ENCODE assay signal across 14 mouse cellular contexts in the genomic region with DNA sequence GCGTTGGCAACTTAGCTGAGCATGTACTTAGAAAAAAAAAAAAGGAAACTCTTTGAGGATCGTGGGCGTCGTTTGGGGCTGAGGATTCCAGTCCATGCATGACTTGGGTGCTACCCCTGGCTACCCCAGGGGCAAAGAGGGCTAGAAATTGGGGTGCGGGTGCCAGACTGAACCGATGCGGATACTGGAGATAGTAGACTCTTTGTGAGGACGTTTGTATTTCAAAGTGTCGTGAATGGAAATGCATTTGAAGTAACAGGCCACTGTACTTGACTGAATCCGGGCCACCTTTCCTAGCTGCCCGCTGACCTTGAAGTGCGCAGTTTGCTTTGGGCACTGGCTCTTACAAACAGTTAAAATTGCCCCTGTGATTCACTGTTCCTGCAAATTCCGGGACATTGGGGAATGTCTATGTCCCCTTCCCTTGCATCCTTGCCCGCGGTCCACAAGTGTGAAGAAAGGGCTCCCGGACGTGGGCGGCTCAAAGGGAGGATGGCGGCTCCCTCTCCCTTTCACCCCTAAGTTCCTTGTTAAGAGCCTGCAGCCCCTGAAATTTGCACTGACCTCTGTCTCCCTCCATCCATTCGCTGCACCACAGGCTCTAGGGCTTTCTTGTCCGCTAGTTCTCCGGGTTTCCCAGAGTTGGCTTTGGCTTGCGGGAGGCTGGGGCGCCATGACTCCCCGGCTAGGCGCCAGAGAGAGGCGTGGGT. TPM values are rescaled to one million over a fixed set of nuclear protein-coding genes. Genes with fewer than 3 reads are reported as not detected.
DNase-seq lines count a peak whose midpoint lies in the region; ATAC-seq lines count a peak whose summit lies in the region.
"Had no signal": no experiment of that assay in that cellular context is flagged by ENCODE, and none has a peak within 500 bp of the region (broad histone marks: within the 10 kb centered on the region; RNA-seq: fewer than 3 reads in every experiment).

No protein-coding gene starts in this region.

- DNase-seq in heart, embryonic 10.5 days (ENCODE audit: low spot score): peak; percentile 71
- no peak for DNase-seq in heart, postnatal 14 days
- peak; percentile 52 for DNase-seq in neural tube, embryonic 11.5 days (ENCODE audit: low spot score)
- no peak for DNase-seq in neural tube, embryonic 10.5 days (ENCODE audit: extremely low spot score, low spot score)
- peak; percentile 74 for DNase-seq in limb, embryonic 10.5 days (ENCODE audit: low spot score)
- no peak for DNase-seq in urinary bladder, postnatal 25 days (ENCODE audit: low spot score)
- DNase-seq: cerebellum, adult 8-10 months had no signal

- H3K27ac ChIP-seq in heart, embryonic 10.5 days: no peak overlapping the region
- peak overlapping the region; percentile 11; the same call in 1 of the 2 replicates for H3K27ac ChIP-seq in neural tube, embryonic 11.5 days (ENCODE audit: low read depth, low read length)
- H3K27ac ChIP-seq in limb, embryonic 10.5 days: peak overlapping the region; percentile 99
- H3K27ac ChIP-seq: heart, embryonic 13.5 days; hindbrain, embryonic 15.5 days had no signal

- intact Hi-C loops in heart, postnatal 14 days (cut with DNase I): no loop called here

- peak overlapping the region; percentile 38 for H3K4me2 ChIP-seq in neural tube, embryonic 11.5 days (ENCODE audit: low read depth)
- H3K4me2 ChIP-seq: heart, embryonic 13.5 days; hindbrain, embryonic 15.5 days had no signal

- peaks cover 23% of the 10 kb centered on the region; the same call in 1 of the 2 replicates for H3K4me1 ChIP-seq in heart, embryonic 10.5 days
- H3K4me1 ChIP-seq in neural tube, embryonic 11.5 days (ENCODE audit: control insufficient read depth, insufficient read depth, low read length): 0 out of 2 replicates have a peak, but pooled peaks cover 3% of the 10 kb centered on the region
- peaks cover 52% of the 10 kb centered on the region for H3K4me1 ChIP-seq in limb, embryonic 10.5 days

- no peak for ATAC-seq in neural tube, embryonic 11.5 days (ENCODE audit: insufficient read depth, low FRiP score, low TSS enrichment)
- no peak for ATAC-seq in inflammation-experienced regulatory T-cells, adult 6 months

- H3K4me3 ChIP-seq in heart, embryonic 10.5 days: 0 out of 2 replicates have a peak overlapping the region, but pooled peaks have one; percentile 3
- peak overlapping the region; percentile 35 for H3K4me3 ChIP-seq in neural tube, embryonic 11.5 days (ENCODE audit: low read depth, low read length)
- peak overlapping the region; percentile 80 for H3K4me3 ChIP-seq in limb, embryonic 10.5 days
- H3K4me3 ChIP-seq: heart, embryonic 13.5 days; hindbrain, embryonic 15.5 days had no signal

- peaks cover 98% of the 10 kb centered on the region for H3K27me3 ChIP-seq in heart, embryonic 10.5 days (ENCODE audit: insufficient read depth, poor library complexity, severe bottlenecking)
- peaks cover 92% of the 10 kb centered on the region for H3K27me3 ChIP-seq in neural tube, embryonic 11.5 days (ENCODE audit: control insufficient read depth, insufficient read depth, low read length)
- peaks cover 63% of the 10 kb centered on the region for H3K27me3 ChIP-seq in limb, embryonic 10.5 days (ENCODE audit: low read depth, poor library complexity, severe bottlenecking)

- WGBS in heart, embryonic 10.5 days: under 1% methylated on average over 27 of the region's 27 CpGs
- under 1% methylated on average over 27 of the region's 27 CpGs for WGBS in neural tube, embryonic 11.5 days
- WGBS in limb, embryonic 10.5 days: 1% methylated on average over 27 of the region's 27 CpGs

- H3K9ac ChIP-seq in neural tube, embryonic 11.5 days (ENCODE audit: low read length): peak overlapping the region; percentile 60
- H3K9ac ChIP-seq: heart, embryonic 13.5 days; hindbrain, embryonic 15.5 days had no signal

- H3K9me3 ChIP-seq in heart, embryonic 10.5 days: no peaks in the 10 kb centered on the region
- H3K9me3 ChIP-seq in neural tube, embryonic 11.5 days (ENCODE audit: control insufficient read depth, low read length): no peaks in the 10 kb centered on the region
- no peaks in the 10 kb centered on the region for H3K9me3 ChIP-seq in limb, embryonic 10.5 days (replicated peaks)
- H3K9me3 ChIP-seq: heart, embryonic 13.5 days; hindbrain, embryonic 15.5 days had no signal

- H3K36me3 ChIP-seq in heart, embryonic 10.5 days: no peaks in the 10 kb centered on the region
- no peaks in the 10 kb centered on the region for H3K36me3 ChIP-seq in neural tube, embryonic 11.5 days (ENCODE audit: control insufficient read depth, insufficient read depth, low read length)
- peaks cover 24% of the 10 kb centered on the region for H3K36me3 ChIP-seq in limb, embryonic 10.5 days
- H3K36me3 ChIP-seq: heart, embryonic 13.5 days; hindbrain, embryonic 15.5 days had no signal

RNA-seq across cellular contexts. Expression of gene Hoxd10, which starts 4.6 kb away (rescaled TPM):
- 2.3 TPM in 1 of 2 replicates, not detected in the other for polyA plus RNA-seq in heart, embryonic 10.5 days (2016; fragmentation: Nextera tagmentation; extraction: Ambion mirVana)
- total RNA-seq in heart, postnatal 14 days (2021): under 1 TPM in 1 of 2 experiments, not detected in 1; 0.14 TPM
- polyA plus RNA-seq in neural tube, embryonic 11.5 days (2014; fragmentation: Nextera tagmentation; extraction: Ambion mirVana): 28.1 and 29.3 TPM in 2 replicates
- polyA plus RNA-seq in limb, embryonic 10.5 days (2016; fragmentation: Nextera tagmentation; extraction: Ambion mirVana): 51.1 and 68.0 TPM in 2 replicates
- not detected for polyA plus RNA-seq in inflammation-experienced regulatory T-cells, adult 6 months (2017; shearing (Covaris generic))
- total RNA-seq: left cerebral cortex, postnatal 4 days; megakaryocyte-erythroid progenitor cell, adult 5-6 weeks had no signal
- polyA plus RNA-seq: C2C12; hindbrain, embryonic 15.5 days had no signal

RNA-seq across cellular contexts. Expression of gene Hoxd11, which starts 7.8 kb away (rescaled TPM):
- polyA plus RNA-seq in heart, embryonic 10.5 days (2016; fragmentation: Nextera tagmentation; extraction: Ambion mirVana): 0.07 and 2.1 TPM in 2 replicates
- not detected for total RNA-seq in heart, postnatal 14 days (2021)
- 8.1 and 8.5 TPM in 2 replicates for polyA plus RNA-seq in neural tube, embryonic 11.5 days (2014; fragmentation: Nextera tagmentation; extraction: Ambion mirVana)
- 31.0 and 34.6 TPM in 2 replicates for polyA plus RNA-seq in limb, embryonic 10.5 days (2016; fragmentation: Nextera tagmentation; extraction: Ambion mirVana)
- polyA plus RNA-seq in inflammation-experienced regulatory T-cells, adult 6 months (2017; shearing (Covaris generic)): under 1 TPM in 1 of 3 experiments, not detected in 2; 0.11 TPM
- total RNA-seq: left cerebral cortex, postnatal 4 days; megakaryocyte-erythroid progenitor cell, adult 5-6 weeks had no signal
- polyA plus RNA-seq: C2C12; heart, embryonic 13.5 days; hindbrain, embryonic 15.5 days; lung, embryonic 16.5 days had no signal

RNA-seq across cellular contexts. Expression of gene Hoxd9, which starts 10.4 kb away (rescaled TPM):
- 3.0 TPM in 1 of 2 replicates, not detected in the other for polyA plus RNA-seq in heart, embryonic 10.5 days (2016; fragmentation: Nextera tagmentation; extraction: Ambion mirVana)
- total RNA-seq in heart, postnatal 14 days (2021): under 1 TPM; 0.12 to 0.24 TPM
- polyA plus RNA-seq in neural tube, embryonic 11.5 days (2014; fragmentation: Nextera tagmentation; extraction: Ambion mirVana): 14.3 and 17.3 TPM in 2 replicates
- 38.0 and 52.3 TPM in 2 replicates for polyA plus RNA-seq in limb, embryonic 10.5 days (2016; fragmentation: Nextera tagmentation; extraction: Ambion mirVana)
- polyA plus RNA-seq in inflammation-experienced regulatory T-cells, adult 6 months (2017; shearing (Covaris generic)): not detected
- total RNA-seq: left cerebral cortex, postnatal 4 days; megakaryocyte-erythroid progenitor cell, adult 5-6 weeks had no signal
- polyA plus RNA-seq: C2C12; heart, embryonic 13.5 days; hindbrain, embryonic 15.5 days had no signal

RNA-seq across cellular contexts. Expression of gene Hoxd12, which starts 12.3 kb away (rescaled TPM):
- polyA plus RNA-seq in heart, embryonic 10.5 days (2016; fragmentation: Nextera tagmentation; extraction: Ambion mirVana): 1.1 TPM in 1 of 2 replicates, not detected in the other
- total RNA-seq in heart, postnatal 14 days (2021): not detected
- 2.1 TPM in 2 replicates for polyA plus RNA-seq in neural tube, embryonic 11.5 days (2014; fragmentation: Nextera tagmentation; extraction: Ambion mirVana)
- 26.0 and 44.8 TPM in 2 replicates for polyA plus RNA-seq in limb, embryonic 10.5 days (2016; fragmentation: Nextera tagmentation; extraction: Ambion mirVana)
- polyA plus RNA-seq in inflammation-experienced regulatory T-cells, adult 6 months (2017; shearing (Covaris generic)): not detected
- total RNA-seq: left cerebral cortex, postnatal 4 days; megakaryocyte-erythroid progenitor cell, adult 5-6 weeks had no signal
- polyA plus RNA-seq: C2C12; heart, embryonic 13.5 days; hindbrain, embryonic 15.5 days; lung, embryonic 16.5 days had no signal

RNA-seq across cellular contexts. Expression of gene Hoxd8, which starts 17.3 kb away (rescaled TPM):
- 0.09 and 1.3 TPM in 2 replicates for polyA plus RNA-seq in heart, embryonic 10.5 days (2016; fragmentation: Nextera tagmentation; extraction: Ambion mirVana)
- total RNA-seq in heart, postnatal 14 days (2021): 1 to 10 TPM; 1.5 to 1.6 TPM
- 21.3 and 23.1 TPM in 2 replicates for polyA plus RNA-seq in neural tube, embryonic 11.5 days (2014; fragmentation: Nextera tagmentation; extraction: Ambion mirVana)
- 11.6 and 17.4 TPM in 2 replicates for polyA plus RNA-seq in limb, embryonic 10.5 days (2016; fragmentation: Nextera tagmentation; extraction: Ambion mirVana)
- not detected for polyA plus RNA-seq in inflammation-experienced regulatory T-cells, adult 6 months (2017; shearing (Covaris generic))
- total RNA-seq: megakaryocyte-erythroid progenitor cell, adult 5-6 weeks had no signal
- polyA plus RNA-seq: C2C12 had no signal

Comparison
In these comparisons a context has a peak if more than half of its experiments do, and no peak if none do; other contexts are left out.
1. DNase-seq: peak in heart, embryonic 10.5 days (single experiment), neural tube, embryonic 11.5 days (single experiment) and limb, embryonic 10.5 days (single experiment); none in heart, postnatal 14 days (0 of 2), neural tube, embryonic 10.5 days (single experiment) and urinary bladder, postnatal 25 days (single experiment).
2. H3K4me3 ChIP-seq: peak in every context shown above with its lines; median percentile 80 in limb, embryonic 10.5 days; 35 in neural tube, embryonic 11.5 days; 3 in heart, embryonic 10.5 days.